Mouse (Mus musculus) liver, embryonic 15.5 days (tissue): ENCODE results near the gene Lrrc29. TPM values are rescaled to one million over a fixed set of nuclear protein-coding genes. Genes with fewer than 3 reads are reported as not detected.
A peak's percentile ranks its signal among the peaks of the same experiment; 100 is the strongest.

Experiments
- ATAC-seq: fragments of 200-750 bp; cut with Nextera tagmentation; 2 replicates; pipeline ENCODE4 v1.8.0; 2017; ENCODE audit warnings: moderate number of reproducible peaks, mild to moderate bottlenecking, moderate library complexity; ENCODE audit not compliant: insufficient read depth
- H3K27ac ChIP-seq: fragments of 300-500 bp; sonication (generic); replicated peaks from 2 replicates; pipeline ENCODE4 v1.5.1; 2015; ENCODE audit warnings: mild to moderate bottlenecking, inconsistent platforms
- H3K27me3 ChIP-seq: fragments of 300-500 bp; sonication (generic); 2 replicates; pipeline ENCODE4 v1.6.1; 2015; ENCODE audit warnings: mild to moderate bottlenecking, inconsistent platforms
- H3K36me3 ChIP-seq: fragments of 300-500 bp; sonication (generic); replicated peaks from 2 replicates; pipeline ENCODE4 v1.6.1; 2015; ENCODE audit warnings: moderate library complexity, mild to moderate bottlenecking, inconsistent platforms
- H3K4me1 ChIP-seq: fragments of 300-500 bp; sonication (generic); replicated peaks from 2 replicates; pipeline ENCODE4 v1.6.1; 2015; ENCODE audit warnings: inconsistent platforms
- H3K4me2 ChIP-seq: fragments of 300-500 bp; sonication (generic); 2 replicates; pipeline ENCODE4 v1.6.1; 2015; ENCODE audit warnings: moderate library complexity, mild to moderate bottlenecking, inconsistent platforms
- H3K4me3 ChIP-seq: fragments of 300-500 bp; sonication (generic); replicated peaks from 2 replicates; pipeline ENCODE4 v1.5.1; 2015; ENCODE audit warnings: mild to moderate bottlenecking, inconsistent platforms
- H3K9ac ChIP-seq: fragments of 300-500 bp; sonication (generic); 2 replicates; pipeline ENCODE4 v1.6.1; 2015; ENCODE audit warnings: moderate library complexity, mild to moderate bottlenecking, inconsistent platforms
- H3K9me3 ChIP-seq: fragments of 300-500 bp; sonication (generic); replicated peaks from 2 replicates; pipeline ENCODE4 v1.6.1; 2016; ENCODE audit warnings: inconsistent platforms
- WGBS: fragments of 180-500 bp; shearing (Covaris S2); methylation state at CpG from one replicate; pipeline ENCODE4 v1.1.7; 2015; ENCODE audit warnings: mixed read lengths; ENCODE audit not compliant: insufficient replicate concordance; 5-methylcytosine and 5-hydroxymethylcytosine counted together
- polyA plus RNA-seq: library from polyadenylated mRNA; unstranded; fragments of >200 nt; fragmentation: Nextera tagmentation; extraction: Ambion mirVana; gene quantifications from 2 replicates; pipeline ENCODE4 v1.2.1, GENCODE M21; 2015

The Lrrc29 gene
- polyA plus RNA-seq, 1 experiment from 2014 or later, result 10.4 TPM

- no peak for ATAC-seq
- Histone ChIP-seq H3K4me1 (no peaks in the 10 kb centered on the region), H3K27me3 (peaks cover 70% of the 10 kb centered on the region), H3K27ac (no peak overlapping the region), H3K9me3 (no peaks in the 10 kb centered on the region), H3K4me2 (no peak overlapping the region), H3K36me3 (no peaks in the 10 kb centered on the region), H3K9ac (no peak overlapping the region), H3K4me3 (no peak overlapping the region)
- 78% methylated on average over 4 of the region's 4 CpGs for WGBS
Measured at GRCm38 (mm10) chr8:105354549-105354948, 28.5 kb upstream of the Lrrc29 start.

- no peak overlapping the region for H3K9ac ChIP-seq
- H3K9me3 ChIP-seq, result no peaks in the 10 kb centered on the region
- no peak overlapping the region for H3K4me2 ChIP-seq
- no peaks in the 10 kb centered on the region for H3K36me3 ChIP-seq
- H3K27me3 ChIP-seq, result peaks cover 71% of the 10 kb centered on the region
- no peak for ATAC-seq
- H3K4me1 ChIP-seq, result peaks cover 7% of the 10 kb centered on the region
- H3K27ac ChIP-seq, result no peak overlapping the region
- WGBS, result 70% methylated on average over 8 of the region's 8 CpGs
- H3K4me3 ChIP-seq, result no peak overlapping the region
Measured at GRCm38 (mm10) chr8:105353583-105354135, 27.6 kb upstream of the Lrrc29 start.

GRCm38 (mm10) chr8:105350186-105350585, 24.1 kb upstream of the Lrrc29 start:
- Histone ChIP-seq H3K9me3 (no peaks in the 10 kb centered on the region), H3K9ac (no peak overlapping the region), H3K4me2 (0 out of 2 replicates have a peak overlapping the region, but pooled peaks have one; percentile 97), H3K27me3 (peaks cover 87% of the 10 kb centered on the region), H3K36me3 (no peaks in the 10 kb centered on the region), H3K4me1 (peaks cover 41% of the 10 kb centered on the region), H3K4me3 (no peak overlapping the region), H3K27ac (no peak overlapping the region)
- 51% methylated on average over 7 of the region's 7 CpGs for WGBS
- ATAC-seq, result no peak

- peak overlapping the region; percentile 67 for H3K4me3 ChIP-seq
- H3K27me3 ChIP-seq, result peaks cover 94% of the 10 kb centered on the region
- WGBS, result 1% methylated on average over 48 of the region's 48 CpGs
- H3K27ac ChIP-seq, result no peak overlapping the region
- peaks cover 50% of the 10 kb centered on the region for H3K4me1 ChIP-seq
- peak overlapping the region; percentile 97 for H3K4me2 ChIP-seq
- no peaks in the 10 kb centered on the region for H3K9me3 ChIP-seq
- H3K36me3 ChIP-seq, result no peaks in the 10 kb centered on the region
- peak overlapping the region; percentile 69; the same call in 1 of the 2 replicates for H3K9ac ChIP-seq
- no peak for ATAC-seq
Measured at GRCm38 (mm10) chr8:105349096-105349771, 23.2 kb upstream of the Lrrc29 start.

- Histone ChIP-seq H3K27me3 (peaks cover 90% of the 10 kb centered on the region), H3K27ac (peak within 1 kb of the TSS; percentile 58; the same call in 1 of the 2 replicates), H3K9me3 (no peaks in the 10 kb centered on the region), H3K4me3 (peak within 1 kb of the TSS; percentile 67), H3K4me1 (peaks cover 54% of the 10 kb centered on the region), H3K36me3 (no peaks in the 10 kb centered on the region), H3K4me2 (peak within 1 kb of the TSS; percentile 97), H3K9ac (peak within 1 kb of the TSS; percentile 69)
- WGBS, result under 1% methylated on average over 34 of the region's 34 CpGs
- no peak for ATAC-seq
Measured at GRCm38 (mm10) chr8:105348450-105349095, 22.5 kb upstream of the Lrrc29 start, which contains the start of gene Slc9a5. TSS of gene Slc9a5 (plus strand) at chr8:105348843.

- peak within 1 kb of the TSS; percentile 69 for H3K9ac ChIP-seq
- peak within 1 kb of the TSS; percentile 97 for H3K4me2 ChIP-seq
- peaks cover 81% of the 10 kb centered on the region for H3K27me3 ChIP-seq
- peak within 1 kb of the TSS; percentile 58 for H3K27ac ChIP-seq
- peak; percentile 86 for ATAC-seq
- H3K9me3 ChIP-seq, result no peaks in the 10 kb centered on the region
- H3K4me1 ChIP-seq, result peaks cover 56% of the 10 kb centered on the region
- under 1% methylated on average over 53 of the region's 53 CpGs for WGBS
- H3K36me3 ChIP-seq, result no peaks in the 10 kb centered on the region
- H3K4me3 ChIP-seq, result peak within 1 kb of the TSS; percentile 67
Measured at GRCm38 (mm10) chr8:105347428-105348221, 21.5 kb upstream of the Lrrc29 start, which contains the start of gene Fhod1. TSS of gene Fhod1 (minus strand) at chr8:105347953.

GRCm38 (mm10) chr8:105346611-105347427, 20.7 kb upstream of the Lrrc29 start:
- 9% methylated on average over 34 of the region's 34 CpGs for WGBS
- Histone ChIP-seq H3K9ac (peak overlapping the region; percentile 69; the same call in 1 of the 2 replicates), H3K4me3 (peak overlapping the region; percentile 67), H3K9me3 (no peaks in the 10 kb centered on the region), H3K36me3 (no peaks in the 10 kb centered on the region), H3K27me3 (peaks cover 73% of the 10 kb centered on the region), H3K27ac (peak overlapping the region; percentile 38), H3K4me2 (peak overlapping the region; percentile 97), H3K4me1 (peaks cover 62% of the 10 kb centered on the region)
- 0 out of 2 replicates have a peak, but pooled peaks have one; percentile 5 for ATAC-seq

GRCm38 (mm10) chr8:105345061-105345975, 19.2 kb upstream of the Lrrc29 start:
- no peaks in the 10 kb centered on the region for H3K36me3 ChIP-seq
- peaks cover 58% of the 10 kb centered on the region for H3K27me3 ChIP-seq
- 33% methylated on average over 7 of the region's 7 CpGs for WGBS
- no peak for ATAC-seq
- H3K4me3 ChIP-seq, result no peak overlapping the region
- H3K27ac ChIP-seq, result 0 out of 2 replicates have a peak overlapping the region, but pooled peaks have one; percentile 24
- no peak overlapping the region for H3K9ac ChIP-seq
- peak overlapping the region; percentile 35 for H3K4me2 ChIP-seq
- H3K4me1 ChIP-seq, result peaks cover 71% of the 10 kb centered on the region
- H3K9me3 ChIP-seq, result no peaks in the 10 kb centered on the region

- Histone ChIP-seq H3K27ac (no peak overlapping the region), H3K4me3 (no peak overlapping the region), H3K9me3 (no peaks in the 10 kb centered on the region), H3K9ac (no peak overlapping the region), H3K4me1 (peaks cover 80% of the 10 kb centered on the region), H3K36me3 (no peaks in the 10 kb centered on the region), H3K27me3 (peaks cover 45% of the 10 kb centered on the region), H3K4me2 (no peak overlapping the region)
- no peak for ATAC-seq
- 59% methylated on average over 8 of the region's 8 CpGs for WGBS
Measured at GRCm38 (mm10) chr8:105343791-105344574, 17.9 kb upstream of the Lrrc29 start.
